Mouse (Mus musculus) C2C12 (cell line): ENCODE data around the gene Tec.

Experiments
- CEBPB ChIP-seq: IDR thresholded peaks from one replicate; pipeline ENCODE4 v1.6.1; 2011; ENCODE audit warnings: low read depth, mild to moderate bottlenecking, control low read depth, moderate library complexity
- CTCF ChIP-seq: IDR thresholded peaks from one replicate; pipeline ENCODE4 v1.5.1; 2011; ENCODE audit not compliant: control insufficient read depth, insufficient read depth, insufficient read length
- MAX ChIP-seq: IDR thresholded peaks from one replicate; pipeline ENCODE4 v1.6.1; 2011; ENCODE audit warnings: mild to moderate bottlenecking, control low read depth
- MYOD1 ChIP-seq: IDR thresholded peaks from one replicate; pipeline ENCODE4 v1.6.1; 2011; ENCODE audit warnings: low read depth; ENCODE audit not compliant: control insufficient read depth, insufficient read length
- USF1 ChIP-seq: IDR thresholded peaks from one replicate; pipeline ENCODE4 v1.6.1; 2011; ENCODE audit warnings: low read depth, mild to moderate bottlenecking, control low read depth, moderate library complexity

GRCm38 (mm10) chr5:72829506-72830067 is 38.7 kb downstream of the Tec start:
- TF ChIP-seq CTCF (no peak), MYOD1 (no peak), CEBPB (no peak), MAX (no peak), USF1 (no peak)
